Mouse (Mus musculus) embryo, embryonic 10 days (tissue): ENCODE data around the gene Ksr2.
"Not testable (repeated sequence)": the region's sequence is repeated elsewhere in the genome, so short reads cannot be mapped to it uniquely, and the experiment has no call there.

Experiments
- DNase-seq: peaks from one replicate; pipeline ENCODE4 v3.0.0-alpha.2; 2015; ENCODE audit warnings: low spot score

Gene Ksr2

GRCm38 (mm10) chr5:117620292-117620691 is 206.5 kb downstream of the Ksr2 start:
- no peak for DNase-seq

- DNase-seq, result no peak
Measured at GRCm38 (mm10) chr5:117622221-117622620, 208.4 kb downstream of the Ksr2 start.

GRCm38 (mm10) chr5:117623206-117623605 is 209.4 kb downstream of the Ksr2 start:
- DNase-seq, result not testable (repeated sequence)

GRCm38 (mm10) chr5:117626907-117627306 is 213.1 kb downstream of the Ksr2 start:
- peak; percentile 61 for DNase-seq

GRCm38 (mm10) chr5:117628351-117628750 is 214.6 kb downstream of the Ksr2 start:
- DNase-seq, result peak; percentile 43

GRCm38 (mm10) chr5:117629570-117629969 is 215.8 kb downstream of the Ksr2 start:
- DNase-seq, result no peak

- no peak for DNase-seq
Measured at GRCm38 (mm10) chr5:117635211-117635610, 221.4 kb downstream of the Ksr2 start.

- no peak for DNase-seq
Measured at GRCm38 (mm10) chr5:117635838-117636237, 222.0 kb downstream of the Ksr2 start.

GRCm38 (mm10) chr5:117641585-117641984 is 227.8 kb downstream of the Ksr2 start:
- DNase-seq, result no peak

GRCm38 (mm10) chr5:117651238-117651886 is 237.6 kb downstream of the Ksr2 start:
- DNase-seq, result no peak

- DNase-seq, result no peak
Measured at GRCm38 (mm10) chr5:117658641-117659040, 244.8 kb downstream of the Ksr2 start.

GRCm38 (mm10) chr5:117659596-117659995 is 245.8 kb downstream of the Ksr2 start:
- DNase-seq, result no peak

- no peak for DNase-seq
Measured at GRCm38 (mm10) chr5:117665181-117665580, 251.4 kb downstream of the Ksr2 start.

- no peak for DNase-seq
Measured at GRCm38 (mm10) chr5:117667314-117667713, 253.5 kb downstream of the Ksr2 start.

GRCm38 (mm10) chr5:117669265-117669664 is 255.5 kb downstream of the Ksr2 start:
- DNase-seq, result no peak

GRCm38 (mm10) chr5:117669843-117670242 is 256.0 kb downstream of the Ksr2 start:
- no peak for DNase-seq

- DNase-seq, result no peak
Measured at GRCm38 (mm10) chr5:117671362-117671761, 257.6 kb downstream of the Ksr2 start.

- DNase-seq, result no peak
Measured at GRCm38 (mm10) chr5:117675840-117676239, 262.0 kb downstream of the Ksr2 start.

- DNase-seq, result no peak
Measured at GRCm38 (mm10) chr5:117677231-117677630, 263.4 kb downstream of the Ksr2 start.

GRCm38 (mm10) chr5:117678371-117678770 is 264.6 kb downstream of the Ksr2 start:
- no peak for DNase-seq

- no peak for DNase-seq
Measured at GRCm38 (mm10) chr5:117682226-117682625, 268.4 kb downstream of the Ksr2 start.

GRCm38 (mm10) chr5:117684491-117684890 is 270.7 kb downstream of the Ksr2 start:
- no peak for DNase-seq

GRCm38 (mm10) chr5:117687770-117688352 is 274.1 kb downstream of the Ksr2 start:
- DNase-seq, result no peak

- no peak for DNase-seq
Measured at GRCm38 (mm10) chr5:117688738-117689137, 274.9 kb downstream of the Ksr2 start.
